Mouse (Mus musculus) adrenal gland, postnatal 4 days (tissue): ENCODE results near the gene Ccdc82. TPM values are rescaled to one million over a fixed set of nuclear protein-coding genes. Genes with fewer than 3 reads are reported as not detected.

ENCODE experiments used
- total RNA-seq, 2 experiments: library from RNA; stranded (reverse); gene quantifications; 2 replicates each; pipeline ENCODE4 v1.2.3; 2021

The Ccdc82 gene
- total RNA-seq, 2 experiments from 2014 or later = 21.9 to 22.4 TPM

Other genes starting within 250 kb of the Ccdc82 start
- gene Jrkl, start 1.1 kb upstream of the Ccdc82 start, total RNA-seq = 10 to 100 TPM; 10.8 to 11.1 TPM
- gene Maml2, start 51.0 kb downstream of the Ccdc82 start, total RNA-seq = 10 to 100 TPM; 11.5 to 14.1 TPM
- not detected for gene Gm17571, start 199.8 kb downstream of the Ccdc82 start, total RNA-seq